Mouse (Mus musculus) heart, postnatal 0 days (tissue): ENCODE results near the gene Clrn3.

ENCODE experiments used
- CTCF ChIP-seq: IDR thresholded peaks from 2 replicates; pipeline ENCODE4 v1.5.1; 2016; ENCODE audit warnings: antibody characterized with exemption, control low read depth, low read depth
- EP300 ChIP-seq: IDR thresholded peaks from 2 replicates; pipeline ENCODE4 v1.6.1; 2016; ENCODE audit warnings: antibody characterized with exemption, low read depth

GRCm38 (mm10) chr7:135546530-135546929 lies 18.1 kb upstream of the Clrn3 start:
- TF ChIP-seq CTCF (no peak), EP300 (no peak)
